Mouse (Mus musculus): ENCODE data around the gene Tbck. TPM values are rescaled to one million over a fixed set of nuclear protein-coding genes. Genes with fewer than 3 reads are reported as not detected.

Tbck gene
- 24.3 and 28.8 TPM in 2 replicates for polyA plus RNA-seq (2014; fragmentation: Nextera tagmentation; extraction: Ambion mirVana)

- WGBS = under 1% methylated on average over 42 of the region's 42 CpGs
- Histone ChIP-seq H3K27me3 (ENCODE audit: control insufficient read depth, insufficient read depth, low read length) (no peaks in the 10 kb centered on the region), H3K4me1 (replicated peaks; ENCODE audit: control insufficient read depth, insufficient read depth, low read length) (no peaks in the 10 kb centered on the region), H3K36me3 (ENCODE audit: control insufficient read depth, insufficient read depth, low read length) (no peaks in the 10 kb centered on the region), H3K27ac (ENCODE audit: low read depth, low read length) (peak within 1 kb of the TSS; percentile 48), H3K9me3 (ENCODE audit: control insufficient read depth, low read length) (no peaks in the 10 kb centered on the region), H3K4me2 (replicated peaks; ENCODE audit: low read depth, low read length) (peak within 1 kb of the TSS; percentile 62), H3K4me3 (ENCODE audit: low read depth, low read length) (peak within 1 kb of the TSS; percentile 73), H3K9ac (ENCODE audit: low read depth, low read length) (peak within 1 kb of the TSS; percentile 78)
- DNase-seq (ENCODE audit: low spot score) (peak; percentile 92), ATAC-seq (ENCODE audit: low FRiP score) (peak; percentile 98)
These were observed at the start of gene Tbck for GRCm38 (mm10) chr3:132683447-132684230. Tbck (plus strand) TSS chr3:132684144.

GRCm38 (mm10) chr3:132637080-132637479 is 46.9 kb upstream of the Tbck start:
- 91% methylated on average over 3 of the region's 3 CpGs for WGBS
- DNase-seq (ENCODE audit: low spot score) (no peak), ATAC-seq (ENCODE audit: low FRiP score) (no peak)

GRCm38 (mm10) chr3:132644071-132644470 is 39.9 kb upstream of the Tbck start:
- no peaks in the 10 kb centered on the region for H3K36me3 ChIP-seq (ENCODE audit: control insufficient read depth, insufficient read depth, low read length)
- WGBS = 86% methylated on average over 4 of the region's 4 CpGs
- DNase-seq (ENCODE audit: low spot score) (no peak), ATAC-seq (ENCODE audit: low FRiP score) (no peak)
- no peak overlapping the region for H3K4me2 ChIP-seq (replicated peaks; ENCODE audit: low read depth, low read length)
- H3K27me3 ChIP-seq (ENCODE audit: control insufficient read depth, insufficient read depth, low read length) = no peaks in the 10 kb centered on the region
- no peaks in the 10 kb centered on the region for H3K4me1 ChIP-seq (replicated peaks; ENCODE audit: control insufficient read depth, insufficient read depth, low read length)
- no peak overlapping the region for H3K27ac ChIP-seq (ENCODE audit: low read depth, low read length)
- no peak overlapping the region for H3K9ac ChIP-seq (ENCODE audit: low read depth, low read length)
- no peaks in the 10 kb centered on the region for H3K9me3 ChIP-seq (ENCODE audit: control insufficient read depth, low read length)
- no peak overlapping the region for H3K4me3 ChIP-seq (ENCODE audit: low read depth, low read length)

More at GRCm38 (mm10) chr3:132637080-132637479, 46.9 kb upstream of the Tbck start:
- Histone ChIP-seq H3K4me2 (replicated peaks; ENCODE audit: low read depth, low read length) (no peak overlapping the region), H3K27me3 (ENCODE audit: control insufficient read depth, insufficient read depth, low read length) (no peaks in the 10 kb centered on the region), H3K4me3 (ENCODE audit: low read depth, low read length) (no peak overlapping the region), H3K9me3 (ENCODE audit: control insufficient read depth, low read length) (no peaks in the 10 kb centered on the region), H3K27ac (ENCODE audit: low read depth, low read length) (no peak overlapping the region), H3K36me3 (ENCODE audit: control insufficient read depth, insufficient read depth, low read length) (no peaks in the 10 kb centered on the region), H3K9ac (ENCODE audit: low read depth, low read length) (no peak overlapping the region), H3K4me1 (replicated peaks; ENCODE audit: control insufficient read depth, insufficient read depth, low read length) (no peaks in the 10 kb centered on the region)

- H3K9ac ChIP-seq (ENCODE audit: low read depth, low read length) = no peak overlapping the region
- no peak overlapping the region for H3K27ac ChIP-seq (ENCODE audit: low read depth, low read length)
- WGBS = 53% methylated on average over 1 of the region's 1 CpGs
- no peaks in the 10 kb centered on the region for H3K36me3 ChIP-seq (ENCODE audit: control insufficient read depth, insufficient read depth, low read length)
- H3K9me3 ChIP-seq (ENCODE audit: control insufficient read depth, low read length) = no peaks in the 10 kb centered on the region
- ATAC-seq (ENCODE audit: low FRiP score) = no peak
- no peaks in the 10 kb centered on the region for H3K27me3 ChIP-seq (ENCODE audit: control insufficient read depth, insufficient read depth, low read length)
- no peaks in the 10 kb centered on the region for H3K4me1 ChIP-seq (replicated peaks; ENCODE audit: control insufficient read depth, insufficient read depth, low read length)
- H3K4me2 ChIP-seq (replicated peaks; ENCODE audit: low read depth, low read length) = no peak overlapping the region
- DNase-seq (ENCODE audit: low spot score) = no peak
- no peak overlapping the region for H3K4me3 ChIP-seq (ENCODE audit: low read depth, low read length)
These were observed 37.1 kb upstream of the Tbck start for GRCm38 (mm10) chr3:132646814-132647213.

- Histone ChIP-seq H3K27ac (ENCODE audit: low read depth, low read length) (no peak overlapping the region), H3K4me2 (replicated peaks; ENCODE audit: low read depth, low read length) (no peak overlapping the region), H3K4me1 (replicated peaks; ENCODE audit: control insufficient read depth, insufficient read depth, low read length) (no peaks in the 10 kb centered on the region), H3K27me3 (ENCODE audit: control insufficient read depth, insufficient read depth, low read length) (no peaks in the 10 kb centered on the region), H3K9me3 (ENCODE audit: control insufficient read depth, low read length) (no peaks in the 10 kb centered on the region), H3K4me3 (ENCODE audit: low read depth, low read length) (no peak overlapping the region), H3K9ac (ENCODE audit: low read depth, low read length) (no peak overlapping the region), H3K36me3 (ENCODE audit: control insufficient read depth, insufficient read depth, low read length) (no peaks in the 10 kb centered on the region)
- DNase-seq (ENCODE audit: low spot score) (no peak), ATAC-seq (ENCODE audit: low FRiP score) (no peak)
- WGBS = 87% methylated on average over 7 of the region's 7 CpGs
These were observed 34.6 kb upstream of the Tbck start for GRCm38 (mm10) chr3:132649368-132649767.

GRCm38 (mm10) chr3:132650191-132650590 is 33.8 kb upstream of the Tbck start:
- H3K4me1 ChIP-seq (replicated peaks; ENCODE audit: control insufficient read depth, insufficient read depth, low read length) = no peaks in the 10 kb centered on the region
- H3K36me3 ChIP-seq (ENCODE audit: control insufficient read depth, insufficient read depth, low read length) = no peaks in the 10 kb centered on the region
- DNase-seq (ENCODE audit: low spot score) (no peak), ATAC-seq (ENCODE audit: low FRiP score) (no peak)
- H3K4me2 ChIP-seq (replicated peaks; ENCODE audit: low read depth, low read length) = no peak overlapping the region
- no peak overlapping the region for H3K4me3 ChIP-seq (ENCODE audit: low read depth, low read length)
- no peak overlapping the region for H3K27ac ChIP-seq (ENCODE audit: low read depth, low read length)
- H3K9me3 ChIP-seq (ENCODE audit: control insufficient read depth, low read length) = no peaks in the 10 kb centered on the region
- WGBS = 93% methylated on average over 5 of the region's 5 CpGs
- no peaks in the 10 kb centered on the region for H3K27me3 ChIP-seq (ENCODE audit: control insufficient read depth, insufficient read depth, low read length)
- H3K9ac ChIP-seq (ENCODE audit: low read depth, low read length) = no peak overlapping the region

GRCm38 (mm10) chr3:132651776-132652175 is 32.2 kb upstream of the Tbck start:
- no peaks in the 10 kb centered on the region for H3K36me3 ChIP-seq (ENCODE audit: control insufficient read depth, insufficient read depth, low read length)
- no peak overlapping the region for H3K9ac ChIP-seq (ENCODE audit: low read depth, low read length)
- H3K9me3 ChIP-seq (ENCODE audit: control insufficient read depth, low read length) = no peaks in the 10 kb centered on the region
- H3K4me2 ChIP-seq (replicated peaks; ENCODE audit: low read depth, low read length) = no peak overlapping the region
- DNase-seq (ENCODE audit: low spot score) (no peak), ATAC-seq (ENCODE audit: low FRiP score) (no peak)
- H3K4me1 ChIP-seq (replicated peaks; ENCODE audit: control insufficient read depth, insufficient read depth, low read length) = no peaks in the 10 kb centered on the region
- 92% methylated on average over 3 of the region's 3 CpGs for WGBS
- H3K27ac ChIP-seq (ENCODE audit: low read depth, low read length) = no peak overlapping the region
- H3K27me3 ChIP-seq (ENCODE audit: control insufficient read depth, insufficient read depth, low read length) = no peaks in the 10 kb centered on the region
- H3K4me3 ChIP-seq (ENCODE audit: low read depth, low read length) = no peak overlapping the region

- Histone ChIP-seq H3K4me1 (replicated peaks; ENCODE audit: control insufficient read depth, insufficient read depth, low read length) (no peaks in the 10 kb centered on the region), H3K4me3 (ENCODE audit: low read depth, low read length) (no peak overlapping the region), H3K27ac (ENCODE audit: low read depth, low read length) (no peak overlapping the region), H3K4me2 (replicated peaks; ENCODE audit: low read depth, low read length) (no peak overlapping the region), H3K9ac (ENCODE audit: low read depth, low read length) (no peak overlapping the region), H3K36me3 (ENCODE audit: control insufficient read depth, insufficient read depth, low read length) (no peaks in the 10 kb centered on the region), H3K27me3 (ENCODE audit: control insufficient read depth, insufficient read depth, low read length) (no peaks in the 10 kb centered on the region), H3K9me3 (ENCODE audit: control insufficient read depth, low read length) (no peaks in the 10 kb centered on the region)
- DNase-seq (ENCODE audit: low spot score) (no peak), ATAC-seq (ENCODE audit: low FRiP score) (no peak)
- 90% methylated on average over 7 of the region's 7 CpGs for WGBS
These were observed 30.0 kb upstream of the Tbck start for GRCm38 (mm10) chr3:132653959-132654358.

GRCm38 (mm10) chr3:132655955-132656354 is 28.0 kb upstream of the Tbck start:
- Histone ChIP-seq H3K27me3 (ENCODE audit: control insufficient read depth, insufficient read depth, low read length) (no peaks in the 10 kb centered on the region), H3K4me1 (replicated peaks; ENCODE audit: control insufficient read depth, insufficient read depth, low read length) (no peaks in the 10 kb centered on the region), H3K4me3 (ENCODE audit: low read depth, low read length) (no peak overlapping the region), H3K9me3 (ENCODE audit: control insufficient read depth, low read length) (no peaks in the 10 kb centered on the region), H3K4me2 (replicated peaks; ENCODE audit: low read depth, low read length) (no peak overlapping the region), H3K27ac (ENCODE audit: low read depth, low read length) (no peak overlapping the region), H3K36me3 (ENCODE audit: control insufficient read depth, insufficient read depth, low read length) (no peaks in the 10 kb centered on the region), H3K9ac (ENCODE audit: low read depth, low read length) (no peak overlapping the region)
- DNase-seq (ENCODE audit: low spot score) = no peak
- 85% methylated on average over 2 of the region's 2 CpGs for WGBS
- 0 out of 2 replicates have a peak, but pooled peaks have one; percentile 35 for ATAC-seq (ENCODE audit: low FRiP score)
